Mouse (Mus musculus): Measurements from ENCODE around the gene Lrrc8d. TPM values are rescaled to one million over a fixed set of nuclear protein-coding genes. Genes with fewer than 3 reads are reported as not detected.

Gene Lrrc8d
- polyA plus RNA-seq (2016; fragmentation: Nextera tagmentation; extraction: Ambion mirVana), result 37.1 and 39.3 TPM in 2 replicates

DNA sequence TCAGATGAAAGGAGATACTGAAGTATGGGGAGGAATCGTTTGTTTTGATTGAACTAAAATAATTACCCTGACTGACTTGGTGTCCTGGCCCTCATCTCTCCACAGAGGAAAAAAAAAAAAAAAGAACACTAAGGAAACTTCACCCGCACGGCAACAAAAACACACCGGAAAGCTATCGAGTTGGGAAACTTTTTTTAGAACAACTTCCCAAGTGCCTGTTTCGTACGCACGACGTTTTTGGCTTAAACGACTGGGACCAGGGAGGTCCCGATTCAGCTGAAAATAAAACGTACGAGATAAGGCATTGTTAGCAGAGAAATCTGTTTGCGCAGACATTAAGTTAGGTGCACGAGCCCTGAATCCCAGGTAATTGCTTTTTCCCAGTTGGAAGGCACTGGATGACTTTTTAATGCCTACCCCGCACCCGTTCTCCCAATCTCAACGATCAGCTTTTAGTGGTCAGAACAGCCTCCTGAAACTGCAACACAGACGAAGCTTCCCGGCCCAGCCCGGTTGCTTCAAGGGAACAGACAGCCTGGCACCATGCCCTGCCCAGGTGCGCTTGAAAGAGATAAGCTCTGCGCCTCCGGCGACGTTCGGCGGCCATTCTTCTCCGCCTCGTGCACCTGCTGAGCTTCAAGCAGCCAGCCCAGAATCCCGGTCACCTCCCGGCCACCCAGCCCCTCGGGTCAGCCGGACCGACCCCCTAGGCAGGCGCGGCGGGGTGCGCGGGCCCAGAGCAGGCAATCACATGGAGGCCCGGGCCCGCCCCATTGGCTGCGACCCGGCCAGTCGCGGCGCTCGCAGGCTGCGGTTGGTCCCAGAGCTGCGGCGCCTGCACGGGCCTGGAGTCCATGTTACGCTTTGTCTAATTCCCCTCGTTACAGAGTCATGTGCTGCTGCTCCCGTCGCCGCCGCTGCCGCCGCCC is at the start of gene Lrrc8d:
TSS of gene Lrrc8d (plus strand) at position 829 of the 929 bp plus-strand sequence.
- Histone ChIP-seq H3K4me3 (peak within 1 kb of the TSS; percentile 91), H3K4me2 (replicated peaks) (peak within 1 kb of the TSS; percentile 89), H3K4me1 (peaks cover 22% of the 10 kb centered on the region), H3K9ac (peak within 1 kb of the TSS; percentile 98), H3K27me3 (replicated peaks) (no peaks in the 10 kb centered on the region), H3K36me3 (peaks cover 6% of the 10 kb centered on the region; the same call in 1 of the 2 replicates), H3K27ac (peak within 1 kb of the TSS; percentile 96), H3K9me3 (no peaks in the 10 kb centered on the region)
- 2% methylated on average over 60 of the region's 60 CpGs for WGBS
- ATAC-seq (ENCODE audit: low FRiP score, low read depth), result peak; percentile 97

DNA sequence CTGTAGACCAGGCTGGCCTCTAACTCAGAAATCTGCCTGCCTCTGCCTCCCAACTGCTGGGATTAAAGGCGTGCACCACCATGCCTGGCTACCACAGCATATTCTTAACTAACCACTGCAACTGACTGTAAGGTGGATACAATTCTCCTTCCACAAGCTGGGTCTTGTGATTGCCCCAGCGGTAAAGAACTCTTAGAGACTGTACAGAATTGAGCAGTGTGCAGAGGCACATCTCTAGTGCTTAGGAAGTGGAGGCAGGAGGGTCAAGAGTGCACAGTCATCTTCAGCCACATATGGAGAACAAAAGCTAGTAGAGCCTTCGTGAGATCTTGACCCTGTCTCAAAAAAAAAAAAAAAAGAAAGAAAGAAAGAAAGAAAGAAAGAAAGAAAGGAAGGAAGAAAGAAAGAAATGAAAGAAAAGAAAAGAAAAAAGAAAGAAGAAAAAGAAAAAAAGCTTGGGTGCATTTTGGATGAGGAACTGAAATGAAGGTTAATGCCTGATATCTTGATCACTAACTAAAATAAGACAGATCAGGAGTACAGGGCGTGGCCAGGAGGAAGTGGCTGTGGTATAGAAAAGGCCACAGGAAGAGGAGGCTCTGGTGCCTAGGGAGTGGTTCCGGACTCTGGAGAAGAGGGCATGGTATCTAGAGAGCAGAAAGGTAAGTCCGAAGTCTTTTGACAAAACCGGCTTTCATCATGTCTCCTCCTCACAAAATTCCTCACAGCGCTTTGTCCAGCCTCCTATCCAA is 48.9 kb upstream of the Lrrc8d start:
- Histone ChIP-seq H3K9ac (no peak overlapping the region), H3K4me2 (replicated peaks) (no peak overlapping the region), H3K36me3 (no peaks in the 10 kb centered on the region), H3K9me3 (no peaks in the 10 kb centered on the region), H3K27ac (no peak overlapping the region), H3K4me1 (peaks cover 3% of the 10 kb centered on the region; the same call in 1 of the 2 replicates), H3K4me3 (no peak overlapping the region), H3K27me3 (replicated peaks) (no peaks in the 10 kb centered on the region)
- ATAC-seq (ENCODE audit: low FRiP score, low read depth), result no peak
- WGBS, result 85% methylated on average over 8 of the region's 8 CpGs

DNA sequence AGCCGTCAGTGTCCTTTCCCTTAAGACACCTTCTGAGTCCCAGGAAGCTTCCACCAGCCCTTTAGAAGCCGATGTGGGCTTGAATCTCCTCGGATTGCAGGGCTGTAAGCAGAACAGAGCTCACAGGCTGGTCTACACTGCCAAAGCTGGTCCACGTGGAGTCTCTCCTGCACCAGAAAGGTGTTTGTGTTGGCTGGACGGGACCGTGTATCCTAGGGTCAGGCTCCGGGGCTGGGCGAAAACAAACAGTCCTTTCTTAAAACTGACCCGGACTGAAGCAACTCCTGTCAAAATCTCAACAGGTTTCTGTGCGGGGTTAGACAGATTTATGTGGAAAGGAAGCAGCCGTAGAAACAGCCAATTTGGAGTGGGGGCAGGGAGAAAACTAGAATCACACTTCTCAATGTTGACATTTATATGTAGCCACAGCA is 48.2 kb upstream of the Lrrc8d start:
- Histone ChIP-seq H3K27me3 (replicated peaks) (no peaks in the 10 kb centered on the region), H3K4me2 (replicated peaks) (no peak overlapping the region), H3K9me3 (no peaks in the 10 kb centered on the region), H3K4me1 (peaks cover 3% of the 10 kb centered on the region; the same call in 1 of the 2 replicates), H3K36me3 (no peaks in the 10 kb centered on the region), H3K27ac (no peak overlapping the region), H3K4me3 (no peak overlapping the region), H3K9ac (no peak overlapping the region)
- no peak for ATAC-seq (ENCODE audit: low FRiP score, low read depth)
- 60% methylated on average over 11 of the region's 11 CpGs for WGBS

DNA sequence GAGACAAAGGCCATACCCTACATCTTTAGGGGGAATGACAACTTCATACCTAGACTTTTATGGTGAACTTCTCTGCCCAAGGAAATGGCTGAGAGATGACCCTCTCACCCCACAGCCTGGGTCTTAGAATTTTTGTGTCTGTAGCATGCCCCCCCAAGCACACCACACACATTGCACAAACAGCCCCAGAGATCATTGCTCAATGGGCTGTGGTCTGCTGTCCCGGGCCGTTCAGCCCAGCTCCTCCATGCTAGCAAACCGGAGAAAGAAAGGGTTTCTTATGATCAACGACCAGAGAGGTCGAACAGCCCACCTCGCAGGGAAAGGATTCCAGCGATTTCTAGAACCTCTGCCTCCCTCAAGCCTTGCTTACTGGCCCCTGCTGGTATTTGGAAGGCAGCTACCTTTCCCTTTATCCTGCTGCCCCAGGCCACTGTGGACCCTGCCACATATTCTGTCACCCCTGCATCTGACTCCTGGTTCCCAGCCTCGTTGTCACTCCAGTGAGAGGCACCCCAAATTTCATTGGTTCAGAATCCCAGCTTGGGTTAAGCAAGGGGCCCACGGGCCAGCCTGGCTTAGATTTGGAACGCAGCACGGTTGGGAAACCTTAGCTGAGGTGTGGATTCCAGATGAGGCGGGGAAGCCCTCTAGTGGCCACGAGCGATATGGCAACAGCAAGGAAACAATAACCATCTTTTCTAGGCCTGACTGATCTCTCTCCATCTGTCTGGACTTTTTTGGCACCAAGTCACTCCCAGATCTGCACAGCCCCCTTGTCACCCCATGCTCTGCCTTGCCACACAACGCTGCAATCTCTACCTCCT is 45.3 kb upstream of the Lrrc8d start:
- ATAC-seq (ENCODE audit: low FRiP score, low read depth), result peak; percentile 77
- H3K27me3 ChIP-seq (replicated peaks), result no peaks in the 10 kb centered on the region
- no peak overlapping the region for H3K4me2 ChIP-seq (replicated peaks)
- no peaks in the 10 kb centered on the region for H3K9me3 ChIP-seq
- no peak overlapping the region for H3K4me3 ChIP-seq
- H3K9ac ChIP-seq, result no peak overlapping the region
- H3K27ac ChIP-seq, result no peak overlapping the region
- H3K36me3 ChIP-seq, result no peaks in the 10 kb centered on the region
- peaks cover 3% of the 10 kb centered on the region; the same call in 1 of the 2 replicates for H3K4me1 ChIP-seq
- WGBS, result 29% methylated on average over 15 of the region's 15 CpGs

DNA sequence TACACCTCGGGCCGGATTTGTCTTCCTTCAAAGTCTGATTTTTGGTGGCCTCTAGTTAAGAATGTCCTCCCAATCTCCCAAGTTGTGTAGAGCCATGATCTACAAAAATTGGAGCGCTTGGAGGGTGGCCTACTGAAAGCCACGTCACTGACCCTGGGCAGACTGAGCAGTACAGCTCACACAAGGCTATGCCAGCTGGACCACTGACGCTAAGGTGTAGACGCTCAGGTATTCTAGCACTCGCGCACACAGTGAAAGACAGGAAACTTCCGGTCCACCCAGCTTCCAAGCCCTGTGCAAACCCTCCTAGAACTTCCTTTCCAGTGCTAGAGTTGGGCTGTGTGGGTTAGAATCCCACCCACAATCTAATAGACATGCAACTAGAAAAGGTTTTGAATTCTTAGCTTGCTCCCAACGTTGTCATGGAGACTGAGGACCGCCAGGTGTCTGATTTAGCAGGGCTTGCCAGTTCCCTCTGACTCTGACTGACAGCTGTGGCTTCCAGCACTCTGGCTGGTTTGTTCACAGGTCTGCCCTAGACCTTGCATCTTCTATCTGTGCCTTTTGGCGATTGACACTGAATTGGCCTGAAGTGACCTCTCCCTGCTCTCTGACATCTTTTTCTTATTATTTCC is 44.6 kb upstream of the Lrrc8d start:
- Histone ChIP-seq H3K9ac (no peak overlapping the region), H3K4me2 (replicated peaks) (no peak overlapping the region), H3K4me3 (no peak overlapping the region), H3K27me3 (replicated peaks) (no peaks in the 10 kb centered on the region), H3K9me3 (no peaks in the 10 kb centered on the region), H3K4me1 (peaks cover 3% of the 10 kb centered on the region; the same call in 1 of the 2 replicates), H3K36me3 (no peaks in the 10 kb centered on the region), H3K27ac (no peak overlapping the region)
- peak; percentile 79 for ATAC-seq (ENCODE audit: low FRiP score, low read depth)
- 75% methylated on average over 12 of the region's 12 CpGs for WGBS

DNA sequence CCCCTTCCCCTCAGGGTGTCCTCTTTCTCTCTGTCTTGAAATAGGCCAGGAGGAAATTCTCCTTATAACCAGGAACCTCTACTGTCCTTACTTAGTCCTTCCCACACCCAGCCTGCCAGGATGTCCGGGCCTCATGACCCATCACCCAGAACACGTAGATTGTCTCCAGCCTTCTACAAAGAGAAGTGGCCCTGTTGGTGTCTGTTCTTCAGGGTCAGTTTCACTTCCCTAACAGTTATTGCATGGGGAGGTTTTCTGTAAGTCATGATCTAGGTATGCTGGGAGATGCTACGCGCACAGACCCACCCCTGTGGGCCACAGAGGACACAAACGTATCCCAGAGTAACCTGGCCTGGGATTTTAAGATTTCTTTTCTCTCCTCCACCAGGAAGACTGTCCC is 37.9 kb upstream of the Lrrc8d start:
- Histone ChIP-seq H3K27ac (no peak overlapping the region), H3K36me3 (no peaks in the 10 kb centered on the region), H3K9ac (no peak overlapping the region), H3K27me3 (replicated peaks) (no peaks in the 10 kb centered on the region), H3K4me3 (no peak overlapping the region), H3K9me3 (no peaks in the 10 kb centered on the region), H3K4me1 (no peaks in the 10 kb centered on the region), H3K4me2 (replicated peaks) (no peak overlapping the region)
- WGBS, result 89% methylated on average over 5 of the region's 5 CpGs
- ATAC-seq (ENCODE audit: low FRiP score, low read depth), result no peak

DNA sequence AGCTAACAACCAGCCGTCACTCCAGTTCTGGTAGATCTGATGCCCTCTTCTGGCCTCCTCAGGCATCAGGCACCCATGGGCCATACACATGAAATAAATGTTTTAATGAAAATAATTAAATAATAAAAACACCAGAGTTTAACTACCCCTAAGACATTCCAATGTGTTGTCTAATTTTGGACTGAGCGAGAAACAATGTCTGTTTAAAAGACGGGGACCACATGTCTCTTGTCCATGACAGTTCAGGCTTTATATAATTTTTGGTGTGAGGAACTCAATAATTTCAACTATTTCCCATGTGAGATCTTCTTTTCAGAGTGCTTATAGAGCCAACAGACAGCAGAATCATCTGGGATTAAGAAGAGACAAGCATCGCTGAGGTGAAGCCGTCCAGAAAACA is 32.8 kb upstream of the Lrrc8d start:
- no peak overlapping the region for H3K9ac ChIP-seq
- ATAC-seq (ENCODE audit: low FRiP score, low read depth), result no peak

DNA sequence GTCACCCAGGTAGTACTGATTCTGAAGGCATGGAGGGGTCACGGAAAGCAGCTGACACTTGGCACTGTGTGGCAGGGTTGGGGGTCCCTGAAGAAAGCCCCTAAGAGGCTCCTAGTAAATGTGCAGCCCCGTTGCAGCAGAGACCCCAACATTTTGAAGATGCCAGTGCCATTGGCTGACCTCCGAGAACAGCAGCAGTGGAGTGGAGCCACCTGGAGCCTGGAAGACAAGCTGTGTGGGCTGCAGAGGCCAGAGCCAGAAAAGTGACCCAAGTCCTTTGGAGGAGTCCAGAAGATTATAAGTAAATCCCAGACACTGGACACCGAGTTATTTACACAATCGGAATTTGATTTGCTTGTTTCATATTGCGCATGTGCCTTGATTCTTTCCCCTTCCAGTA is 32.4 kb upstream of the Lrrc8d start:
- H3K4me3 ChIP-seq, result no peak overlapping the region
- H3K36me3 ChIP-seq, result no peaks in the 10 kb centered on the region
- no peaks in the 10 kb centered on the region for H3K27me3 ChIP-seq (replicated peaks)
- WGBS, result 85% methylated on average over 6 of the region's 6 CpGs
- no peak for ATAC-seq (ENCODE audit: low FRiP score, low read depth)
- H3K9me3 ChIP-seq, result no peaks in the 10 kb centered on the region
- H3K4me1 ChIP-seq, result no peaks in the 10 kb centered on the region
- H3K27ac ChIP-seq, result no peak overlapping the region
- H3K9ac ChIP-seq, result no peak overlapping the region
- H3K4me2 ChIP-seq (replicated peaks), result no peak overlapping the region

More for the DNA sequence above, 32.8 kb upstream of the Lrrc8d start:
- H3K27ac ChIP-seq, result no peak overlapping the region
- H3K4me3 ChIP-seq, result no peak overlapping the region
- H3K27me3 ChIP-seq (replicated peaks), result no peaks in the 10 kb centered on the region
- H3K9me3 ChIP-seq, result no peaks in the 10 kb centered on the region
- H3K4me1 ChIP-seq, result no peaks in the 10 kb centered on the region
- H3K4me2 ChIP-seq (replicated peaks), result no peak overlapping the region
- WGBS, result 97% methylated on average over 5 of the region's 5 CpGs
- H3K36me3 ChIP-seq, result no peaks in the 10 kb centered on the region

DNA sequence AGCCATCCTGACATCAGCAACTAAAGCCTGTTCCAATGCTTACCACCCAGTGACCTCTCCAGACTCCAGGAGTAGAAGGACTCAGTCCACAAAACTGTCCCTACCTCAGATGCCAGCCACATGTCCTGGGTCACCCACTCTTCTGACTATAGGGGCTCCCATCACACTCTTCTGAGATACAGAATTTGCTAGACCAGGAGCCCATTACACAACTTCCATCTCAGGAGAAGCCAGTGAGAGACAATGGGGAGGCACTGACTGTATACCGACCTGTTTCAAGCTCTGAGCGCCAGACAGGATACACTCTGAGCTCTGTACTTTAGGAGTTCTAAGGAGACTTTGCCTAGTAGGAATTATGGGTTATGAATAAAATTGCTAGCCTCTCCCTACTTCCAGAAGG is 30.7 kb upstream of the Lrrc8d start:
- Histone ChIP-seq H3K27me3 (replicated peaks) (no peaks in the 10 kb centered on the region), H3K9ac (no peak overlapping the region), H3K27ac (no peak overlapping the region), H3K4me3 (no peak overlapping the region), H3K4me1 (no peaks in the 10 kb centered on the region), H3K9me3 (no peaks in the 10 kb centered on the region), H3K36me3 (no peaks in the 10 kb centered on the region), H3K4me2 (replicated peaks) (no peak overlapping the region)
- no peak for ATAC-seq (ENCODE audit: low FRiP score, low read depth)
- WGBS, result 94% methylated on average over 2 of the region's 2 CpGs

DNA sequence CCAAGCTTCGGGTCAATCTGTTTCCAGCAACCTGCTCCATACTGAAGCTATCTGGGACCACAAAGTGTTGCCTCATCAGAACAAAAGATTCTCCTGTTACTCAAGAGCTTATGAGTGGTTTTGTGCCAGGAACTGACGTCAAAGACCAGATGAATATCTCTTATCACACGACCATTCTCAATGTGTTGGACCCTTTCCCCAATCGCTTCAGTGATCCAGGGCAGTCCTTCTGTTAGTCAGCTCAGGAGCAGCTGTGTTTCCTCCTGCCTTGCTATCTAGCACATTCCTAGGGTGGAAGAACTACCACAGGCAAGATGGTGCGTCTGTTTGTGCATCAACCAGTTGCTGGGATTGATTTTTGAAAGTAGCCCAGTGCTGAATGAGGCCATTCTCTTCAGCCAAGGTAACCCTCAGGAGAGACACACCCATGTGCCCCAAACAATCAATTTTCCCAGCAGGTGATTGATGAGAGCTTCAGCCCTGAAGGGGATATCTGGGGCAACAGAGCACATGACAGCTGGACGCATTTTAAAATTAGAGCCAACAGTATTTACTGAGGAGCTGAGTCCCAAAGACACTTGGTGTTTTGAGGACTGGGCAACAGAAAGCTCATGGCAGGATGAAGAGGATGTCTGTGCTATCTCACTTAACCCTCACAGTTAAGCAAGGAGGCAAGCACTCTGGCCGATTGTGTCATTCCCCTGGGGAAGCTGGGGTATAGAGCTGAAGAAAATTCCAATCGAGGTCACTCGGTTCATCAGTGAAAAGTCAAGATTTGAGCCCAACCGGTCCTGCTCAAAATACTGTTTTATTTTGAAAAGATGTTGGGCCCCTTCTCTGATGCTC is 30.0 kb upstream of the Lrrc8d start:
- H3K9me3 ChIP-seq, result no peaks in the 10 kb centered on the region
- no peaks in the 10 kb centered on the region for H3K4me1 ChIP-seq
- H3K4me2 ChIP-seq (replicated peaks), result no peak overlapping the region
- no peak overlapping the region for H3K9ac ChIP-seq
- 82% methylated on average over 10 of the region's 10 CpGs for WGBS
- no peaks in the 10 kb centered on the region for H3K27me3 ChIP-seq (replicated peaks)
- H3K36me3 ChIP-seq, result no peaks in the 10 kb centered on the region
- ATAC-seq (ENCODE audit: low FRiP score, low read depth), result no peak
- no peak overlapping the region for H3K27ac ChIP-seq
- H3K4me3 ChIP-seq, result no peak overlapping the region

DNA sequence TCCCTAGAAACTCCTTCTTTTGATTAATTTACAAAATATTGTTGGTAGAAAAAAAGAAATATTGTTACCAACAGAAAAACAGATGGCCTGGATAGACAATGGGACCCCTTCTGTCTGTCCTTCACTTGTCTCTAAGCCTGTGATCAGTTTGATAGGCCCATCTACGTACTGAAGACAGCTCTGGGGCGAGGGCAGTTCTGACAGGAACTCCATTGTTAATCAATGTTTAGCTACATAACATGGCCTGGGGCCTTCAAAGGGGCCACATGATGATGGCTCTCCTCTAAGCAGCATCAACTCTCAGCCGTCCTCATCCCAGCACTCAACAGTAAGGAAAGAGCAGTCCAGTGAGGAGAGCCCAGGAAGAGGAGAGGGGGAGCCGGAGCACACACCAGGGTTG is 27.4 kb upstream of the Lrrc8d start:
- H3K4me3 ChIP-seq, result no peak overlapping the region
- 57% methylated on average over 4 of the region's 4 CpGs for WGBS
- H3K4me1 ChIP-seq, result no peaks in the 10 kb centered on the region
- H3K9me3 ChIP-seq, result no peaks in the 10 kb centered on the region
- H3K27ac ChIP-seq, result no peak overlapping the region
- no peak overlapping the region for H3K9ac ChIP-seq
- no peak for ATAC-seq (ENCODE audit: low FRiP score, low read depth)
- no peaks in the 10 kb centered on the region for H3K36me3 ChIP-seq
- H3K27me3 ChIP-seq (replicated peaks), result no peaks in the 10 kb centered on the region
- H3K4me2 ChIP-seq (replicated peaks), result no peak overlapping the region

Data from neural tube, embryonic 12.5 days (tissue).